Mouse (Mus musculus): Measurements from ENCODE around the gene Pou6f2. TPM values are rescaled to one million over a fixed set of nuclear protein-coding genes. Genes with fewer than 3 reads are reported as not detected.

Gene Pou6f2
- total RNA-seq, 1 experiment, result 0.09 TPM

- in situ Hi-C loops (cut with MboI; ENCODE audit: low sequenced_read_pairs in 2 of 2, unreplicated experiment in 2 of 2), result no loop called here
- H3K4me1 ChIP-seq (ENCODE audit: control insufficient read depth in 2 of 2, insufficient read depth in 2 of 2, low read length in 2 of 2, poor library complexity in 1 of 2), result no peaks in the 10 kb centered on the region
- no peaks in the 10 kb centered on the region for H3K36me3 ChIP-seq (ENCODE audit: control insufficient read depth, insufficient read depth, low read length, poor library complexity, severe bottlenecking)
- H3K4me3 ChIP-seq (ENCODE audit: insufficient read depth in 1 of 2, low read depth in 1 of 2, low read length in 2 of 2, poor library complexity in 1 of 2, severe bottlenecking in 1 of 2), result no peak overlapping the region
- H3K9me3 ChIP-seq (ENCODE audit: control insufficient read depth, insufficient read depth, low read depth, low read length), result no peaks in the 10 kb centered on the region
- no peak overlapping the region for H3K9ac ChIP-seq (ENCODE audit: insufficient read depth, low read depth, low read length, poor library complexity, severe bottlenecking)
- DNase-seq (ENCODE audit: low read depth, low spot score), result no peak
- no peak for TF ChIP-seq ZC3H11A (IDR thresholded peaks at IDR 0.05; ENCODE audit: borderline replicate concordance, low read depth, low read length)
- TF ChIP-seq MAFK (IDR thresholded peaks at IDR 0.05; ENCODE audit: insufficient read depth, low read depth, low read length), result no peak
- no peak for TF ChIP-seq CHD2 (IDR thresholded peaks at IDR 0.05; ENCODE audit: low read depth, low read length)
- TF ChIP-seq ZNF384 (IDR thresholded peaks at IDR 0.05; ENCODE audit: low read depth, low read length), result no peak
- no peak for TF ChIP-seq HCFC1 (IDR thresholded peaks at IDR 0.05; ENCODE audit: borderline replicate concordance, insufficient read depth, low read length)
- H3K27ac ChIP-seq (ENCODE audit: insufficient read depth, low read depth, low read length, poor library complexity, severe bottlenecking), result no peak overlapping the region
These were observed 90.9 kb downstream of the Pou6f2 start for GRCm38 (mm10) chr13:18306506-18307145.

DNA sequence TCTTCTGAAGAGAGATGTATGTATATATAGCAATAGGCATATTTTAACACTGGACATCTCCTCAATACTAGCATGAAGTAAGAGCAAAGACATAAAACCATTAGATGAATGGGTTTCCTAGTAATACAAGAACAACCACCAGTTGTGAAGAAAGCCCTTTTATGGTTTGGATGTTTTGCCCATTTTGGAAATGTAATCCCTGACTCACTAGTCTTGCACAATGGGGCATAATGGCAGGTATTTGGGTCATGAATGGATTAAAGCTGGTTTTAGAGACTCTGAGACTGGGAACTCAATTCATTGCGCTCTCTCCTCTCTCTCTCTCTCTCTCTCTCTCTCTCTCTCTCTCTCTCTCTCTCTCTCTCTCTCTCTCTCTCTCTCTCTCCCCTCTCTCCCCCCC lies 97.5 kb downstream of the Pou6f2 start:
- H3K36me3 ChIP-seq (ENCODE audit: control insufficient read depth, insufficient read depth, low read length, poor library complexity, severe bottlenecking), result no peaks in the 10 kb centered on the region
- TF ChIP-seq HCFC1 (IDR thresholded peaks at IDR 0.05; ENCODE audit: borderline replicate concordance, insufficient read depth, low read length), result no peak
- no peak for TF ChIP-seq MAFK (IDR thresholded peaks at IDR 0.05; ENCODE audit: insufficient read depth, low read depth, low read length)
- TF ChIP-seq ZNF384 (IDR thresholded peaks at IDR 0.05; ENCODE audit: low read depth, low read length), result no peak
- no peak for TF ChIP-seq ZC3H11A (IDR thresholded peaks at IDR 0.05; ENCODE audit: borderline replicate concordance, low read depth, low read length)
- no peak for TF ChIP-seq CHD2 (IDR thresholded peaks at IDR 0.05; ENCODE audit: low read depth, low read length)
- no peaks in the 10 kb centered on the region for H3K9me3 ChIP-seq (ENCODE audit: control insufficient read depth, insufficient read depth, low read depth, low read length)
- no peak for DNase-seq (ENCODE audit: low read depth, low spot score)
- H3K4me3 ChIP-seq (ENCODE audit: insufficient read depth in 1 of 2, low read depth in 1 of 2, low read length in 2 of 2, poor library complexity in 1 of 2, severe bottlenecking in 1 of 2), result no peak overlapping the region
- H3K9ac ChIP-seq (ENCODE audit: insufficient read depth, low read depth, low read length, poor library complexity, severe bottlenecking), result no peak overlapping the region
- H3K27ac ChIP-seq (ENCODE audit: insufficient read depth, low read depth, low read length, poor library complexity, severe bottlenecking), result no peak overlapping the region
- in situ Hi-C loops (cut with MboI; ENCODE audit: low sequenced_read_pairs in 2 of 2, unreplicated experiment in 2 of 2), result no loop called here
- H3K4me1 ChIP-seq (ENCODE audit: control insufficient read depth in 2 of 2, insufficient read depth in 2 of 2, low read length in 2 of 2, poor library complexity in 1 of 2), result no peaks in the 10 kb centered on the region

GRCm38 (mm10) chr13:18293438-18293837 lies 104.0 kb downstream of the Pou6f2 start:
- H3K4me1 ChIP-seq (ENCODE audit: control insufficient read depth in 2 of 2, insufficient read depth in 2 of 2, low read length in 2 of 2, poor library complexity in 1 of 2), result no peaks in the 10 kb centered on the region
- H3K36me3 ChIP-seq (ENCODE audit: control insufficient read depth, insufficient read depth, low read length, poor library complexity, severe bottlenecking), result no peaks in the 10 kb centered on the region
- no peak overlapping the region for H3K27ac ChIP-seq (ENCODE audit: insufficient read depth, low read depth, low read length, poor library complexity, severe bottlenecking)
- no peaks in the 10 kb centered on the region for H3K9me3 ChIP-seq (ENCODE audit: control insufficient read depth, insufficient read depth, low read depth, low read length)
- no peak for DNase-seq (ENCODE audit: low read depth, low spot score)
- H3K9ac ChIP-seq (ENCODE audit: insufficient read depth, low read depth, low read length, poor library complexity, severe bottlenecking), result no peak overlapping the region
- H3K4me3 ChIP-seq (ENCODE audit: insufficient read depth in 1 of 2, low read depth in 1 of 2, low read length in 2 of 2, poor library complexity in 1 of 2, severe bottlenecking in 1 of 2), result no peak overlapping the region
- TF ChIP-seq MAFK (IDR thresholded peaks at IDR 0.05; ENCODE audit: insufficient read depth, low read depth, low read length), result peak; percentile 70
- TF ChIP-seq HCFC1 (IDR thresholded peaks at IDR 0.05; ENCODE audit: borderline replicate concordance, insufficient read depth, low read length), result no peak
- no peak for TF ChIP-seq ZC3H11A (IDR thresholded peaks at IDR 0.05; ENCODE audit: borderline replicate concordance, low read depth, low read length)
- in situ Hi-C loops (cut with MboI; ENCODE audit: low sequenced_read_pairs in 2 of 2, unreplicated experiment in 2 of 2), result no loop called here

DNA sequence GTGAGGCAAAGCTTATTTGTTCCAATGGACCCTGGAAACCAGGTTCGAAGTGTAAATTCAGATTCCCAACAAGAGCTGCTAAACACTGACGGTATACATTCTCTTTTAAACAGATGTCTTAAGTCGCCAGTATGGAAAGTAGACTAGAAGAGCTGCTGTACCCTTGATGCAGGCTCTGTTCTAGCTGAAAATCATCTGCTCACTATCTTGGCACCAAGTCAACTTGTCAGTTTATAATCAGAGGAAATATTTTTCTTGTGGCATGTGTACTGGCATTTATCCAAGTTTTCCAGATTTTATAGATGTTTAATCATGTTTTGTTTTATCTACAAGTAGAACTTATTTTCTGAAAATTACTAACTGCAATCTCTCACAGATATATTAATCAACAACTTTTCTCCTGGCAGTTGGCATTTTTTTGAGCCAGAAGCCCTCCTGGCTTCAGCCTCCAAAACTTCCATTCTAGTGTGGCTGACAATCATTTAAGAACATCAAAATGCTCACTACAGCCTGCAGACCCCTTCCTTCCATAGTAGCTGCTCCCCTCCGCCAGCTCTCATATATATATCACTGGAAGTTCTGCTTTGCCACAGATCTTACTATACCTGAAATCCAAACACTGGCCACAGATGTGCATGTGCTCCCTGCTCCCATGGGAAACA lies 107.1 kb downstream of the Pou6f2 start:
- Histone ChIP-seq H3K9ac (ENCODE audit: insufficient read depth, low read depth, low read length, poor library complexity, severe bottlenecking) (no peak overlapping the region), H3K36me3 (ENCODE audit: control insufficient read depth, insufficient read depth, low read length, poor library complexity, severe bottlenecking) (no peaks in the 10 kb centered on the region), H3K9me3 (ENCODE audit: control insufficient read depth, insufficient read depth, low read depth, low read length) (no peaks in the 10 kb centered on the region), H3K27ac (ENCODE audit: insufficient read depth, low read depth, low read length, poor library complexity, severe bottlenecking) (no peak overlapping the region), H3K4me3 (ENCODE audit: insufficient read depth in 1 of 2, low read depth in 1 of 2, low read length in 2 of 2, poor library complexity in 1 of 2, severe bottlenecking in 1 of 2) (no peak overlapping the region), H3K4me1 (ENCODE audit: control insufficient read depth in 2 of 2, insufficient read depth in 2 of 2, low read length in 2 of 2, poor library complexity in 1 of 2) (no peaks in the 10 kb centered on the region)
- no peak for DNase-seq (ENCODE audit: low read depth, low spot score)
- TF ChIP-seq MAFK (IDR thresholded peaks at IDR 0.05; ENCODE audit: insufficient read depth, low read depth, low read length), result no peak
- TF ChIP-seq CHD2 (IDR thresholded peaks at IDR 0.05; ENCODE audit: low read depth, low read length), result no peak
- no peak for TF ChIP-seq HCFC1 (IDR thresholded peaks at IDR 0.05; ENCODE audit: borderline replicate concordance, insufficient read depth, low read length)
- no peak for TF ChIP-seq ZC3H11A (IDR thresholded peaks at IDR 0.05; ENCODE audit: borderline replicate concordance, low read depth, low read length)
- TF ChIP-seq ZNF384 (IDR thresholded peaks at IDR 0.05; ENCODE audit: low read depth, low read length), result no peak
- in situ Hi-C loops (cut with MboI; ENCODE audit: low sequenced_read_pairs in 2 of 2, unreplicated experiment in 2 of 2), result no loop called here

All from ES-E14 (cell line).